Mouse (Mus musculus) midbrain, embryonic 16.5 days (tissue): ENCODE measurements at regions not wholly inside any gene's neighbourhood (a gene's known extent, or its start where the extent isn't known, plus 50 kb on each side); places are given as distances from the start of the nearest gene placed in this dataset.
"Not testable (repeated sequence)": the region's sequence is repeated elsewhere in the genome, so short reads cannot be mapped to it uniquely, and the experiment has no call there.

ENCODE experiments used
- ATAC-seq: fragments of 200-750 bp; cut with Nextera tagmentation; 2 replicates; pipeline ENCODE4 v1.8.0; 2017; ENCODE audit warnings: moderate TSS enrichment
- H3K27ac ChIP-seq: fragments of 300-500 bp; sonication (generic); 2 replicates; pipeline ENCODE4 v1.5.1; 2014; ENCODE audit warnings: mild to moderate bottlenecking, low read length, mixed read lengths
- H3K27me3 ChIP-seq: fragments of 300-500 bp; sonication (generic); 2 replicates; pipeline ENCODE4 v1.6.1; 2014; ENCODE audit warnings: low read depth, low read length, mixed read lengths; ENCODE audit not compliant: control insufficient read depth, insufficient read depth
- H3K36me3 ChIP-seq: fragments of 300-500 bp; sonication (generic); 2 replicates; pipeline ENCODE4 v1.6.1; 2014; ENCODE audit warnings: mild to moderate bottlenecking, low read length, moderate library complexity, mixed read lengths; ENCODE audit not compliant: control insufficient read depth, insufficient read depth
- H3K4me1 ChIP-seq: fragments of 300-500 bp; sonication (generic); 2 replicates; pipeline ENCODE4 v1.6.1; 2014; ENCODE audit warnings: mild to moderate bottlenecking, low read length, mixed read lengths; ENCODE audit not compliant: control insufficient read depth, insufficient read depth
- H3K4me2 ChIP-seq: fragments of 300-500 bp; sonication (generic); 2 replicates; pipeline ENCODE4 v1.6.1; 2014; ENCODE audit warnings: mild to moderate bottlenecking, low read length, mixed read lengths
- H3K4me3 ChIP-seq: fragments of 300-500 bp; sonication (generic); 2 replicates; pipeline ENCODE4 v1.5.1; 2014; ENCODE audit warnings: low read depth, mild to moderate bottlenecking, low read length, moderate library complexity, mixed read lengths
- H3K9ac ChIP-seq: fragments of 300-500 bp; sonication (generic); 2 replicates; pipeline ENCODE4 v1.6.1; 2014; ENCODE audit warnings: low read depth, low read length, mixed read lengths
- H3K9me3 ChIP-seq: fragments of 300-500 bp; sonication (generic); replicated peaks from 2 replicates; pipeline ENCODE4 v1.6.1; 2014; ENCODE audit warnings: mild to moderate bottlenecking, low read length, mixed read lengths; ENCODE audit not compliant: control insufficient read depth, poor library complexity, severe bottlenecking
- WGBS: fragments of 180-500 bp; shearing (Covaris S2); extraction: QIAGEN DNeasy Blood & Tissue Kit; methylation state at CpG from one replicate; pipeline ENCODE4 v1.1.7; 2014; 5-methylcytosine and 5-hydroxymethylcytosine counted together

DNA sequence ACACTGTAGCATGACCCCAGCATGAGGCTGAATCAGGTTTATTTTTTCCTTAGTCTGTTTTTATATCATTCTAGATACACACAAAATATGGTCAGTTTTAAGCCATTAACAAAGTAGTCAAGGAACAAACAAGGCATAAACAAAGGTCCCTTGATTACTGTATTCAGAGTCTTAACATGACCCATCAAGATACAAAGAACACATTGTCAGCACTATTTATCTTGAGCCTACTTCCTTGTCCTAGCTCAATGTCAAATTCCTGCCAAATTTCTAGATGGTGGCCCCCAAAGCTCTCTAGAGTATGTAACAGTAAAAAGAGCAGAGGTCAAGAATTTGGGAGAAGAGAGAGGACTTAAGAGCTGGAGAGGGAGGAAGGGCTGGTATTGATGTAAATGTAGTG lies 79.9 kb upstream of the Thpo start:
- H3K4me3 ChIP-seq: no peak overlapping the region
- H3K9ac ChIP-seq: no peak overlapping the region
- no peak overlapping the region for H3K27ac ChIP-seq
- H3K4me1 ChIP-seq: peaks cover 5% of the 10 kb centered on the region
- ATAC-seq: no peak
- H3K36me3 ChIP-seq: no peaks in the 10 kb centered on the region
- H3K9me3 ChIP-seq: no peaks in the 10 kb centered on the region
- no peak overlapping the region for H3K4me2 ChIP-seq
- no peaks in the 10 kb centered on the region for H3K27me3 ChIP-seq

DNA sequence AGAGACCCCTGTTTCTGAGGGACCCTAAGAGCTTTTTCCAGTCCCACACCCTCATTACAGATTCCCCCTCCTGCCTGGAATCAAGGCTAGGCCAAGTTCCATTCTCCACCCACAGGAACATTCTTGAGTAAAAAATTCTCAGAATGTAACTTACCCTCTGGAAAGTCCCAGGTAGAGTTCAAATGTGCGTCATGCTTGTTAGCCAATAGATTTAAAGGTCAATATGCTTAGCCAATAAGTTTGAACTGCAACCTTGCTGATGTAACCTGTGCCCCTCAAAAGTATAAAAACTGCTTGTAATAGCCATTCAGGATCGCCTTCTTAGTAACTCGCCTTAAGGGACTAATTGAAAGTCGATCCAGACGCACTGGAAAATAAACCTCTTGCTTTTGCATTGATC lies 77.7 kb upstream of the Thpo start:
- H3K9ac ChIP-seq, ATAC-seq, H3K27me3 ChIP-seq, H3K36me3 ChIP-seq, H3K4me1 ChIP-seq, H3K4me2 ChIP-seq, H3K9me3 ChIP-seq, H3K27ac ChIP-seq, H3K4me3 ChIP-seq: not testable (repeated sequence)
- 78% methylated on average over 5 of the region's 5 CpGs for WGBS

DNA sequence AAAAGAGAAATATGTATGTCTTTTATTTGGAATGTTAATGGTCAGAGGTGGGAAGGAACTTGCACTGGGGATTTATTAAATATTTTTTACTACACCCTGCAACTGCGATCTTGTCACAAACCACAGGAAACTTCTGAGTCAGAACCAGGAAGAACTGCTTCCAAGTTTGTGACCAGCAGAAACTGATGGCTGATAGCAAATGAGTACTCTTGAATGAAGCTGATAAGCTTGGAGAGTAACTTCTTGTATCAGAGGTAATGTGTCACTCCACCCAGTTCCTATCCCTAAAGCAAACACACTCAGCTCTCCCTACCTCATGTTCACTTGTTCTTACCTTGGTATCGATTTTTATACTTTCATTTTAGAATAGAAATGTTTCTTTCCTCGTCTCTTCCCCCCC lies 76.0 kb upstream of the Thpo start:
- ATAC-seq: no peak
- Histone ChIP-seq H3K4me2 (no peak overlapping the region), H3K27me3 (no peaks in the 10 kb centered on the region), H3K9ac (no peak overlapping the region), H3K4me1 (no peaks in the 10 kb centered on the region), H3K9me3 (no peaks in the 10 kb centered on the region), H3K27ac (no peak overlapping the region), H3K4me3 (no peak overlapping the region), H3K36me3 (no peaks in the 10 kb centered on the region)
- WGBS: 81% methylated on average over 3 of the region's 3 CpGs

DNA sequence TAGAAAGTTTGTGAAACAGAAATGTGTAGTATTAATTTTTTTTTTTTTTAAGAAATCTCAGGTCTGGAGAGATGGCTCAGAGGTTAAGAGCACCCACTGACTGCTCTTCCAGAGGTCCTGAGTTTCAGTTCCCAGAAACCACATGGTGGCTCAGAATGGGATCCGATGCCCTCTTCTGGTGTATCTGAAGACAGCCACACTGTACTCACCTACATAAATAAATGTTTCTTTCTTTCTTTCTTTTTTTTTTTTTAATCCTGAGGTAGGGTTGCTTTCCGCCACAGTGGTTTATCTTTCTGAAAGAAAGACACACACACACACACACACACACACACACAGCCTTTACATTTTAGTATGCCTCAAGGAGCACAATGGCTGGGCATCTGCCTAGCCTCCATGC lies 74.0 kb upstream of the Thpo start:
- 90% methylated on average over 2 of the region's 2 CpGs for WGBS
- no peaks in the 10 kb centered on the region for H3K36me3 ChIP-seq
- H3K9ac ChIP-seq: no peak overlapping the region
- ATAC-seq: no peak
- H3K4me1 ChIP-seq: peaks cover 7% of the 10 kb centered on the region
- no peak overlapping the region for H3K4me2 ChIP-seq
- H3K4me3 ChIP-seq: no peak overlapping the region
- no peaks in the 10 kb centered on the region for H3K9me3 ChIP-seq
- H3K27me3 ChIP-seq: no peaks in the 10 kb centered on the region
- H3K27ac ChIP-seq: no peak overlapping the region

DNA sequence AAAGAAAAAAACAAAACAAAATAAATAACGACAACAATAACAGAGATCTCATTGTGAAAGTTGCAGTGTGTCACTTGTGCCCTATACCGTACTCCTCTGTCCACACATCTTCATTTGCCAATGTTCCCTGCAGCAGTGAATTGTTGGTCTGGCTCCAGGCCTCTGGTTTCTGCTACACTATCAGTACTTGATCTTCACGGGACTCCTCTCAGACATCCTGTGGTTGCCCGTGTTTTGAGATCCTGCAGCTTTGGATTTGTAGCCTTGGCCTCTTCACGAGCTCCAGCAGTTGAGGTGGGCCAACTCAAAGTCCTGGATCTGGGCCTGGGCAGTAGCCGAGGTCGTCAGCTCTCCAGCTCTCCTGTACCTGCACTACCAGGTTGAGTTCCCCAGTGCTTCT lies 72.4 kb upstream of the Thpo start:
- Histone ChIP-seq H3K4me1 (peaks cover 7% of the 10 kb centered on the region), H3K9ac (no peak overlapping the region), H3K9me3 (no peaks in the 10 kb centered on the region), H3K36me3 (no peaks in the 10 kb centered on the region), H3K4me2 (no peak overlapping the region), H3K27ac (no peak overlapping the region), H3K27me3 (no peaks in the 10 kb centered on the region), H3K4me3 (no peak overlapping the region)
- ATAC-seq: no peak
- WGBS: 90% methylated on average over 7 of the region's 7 CpGs

DNA sequence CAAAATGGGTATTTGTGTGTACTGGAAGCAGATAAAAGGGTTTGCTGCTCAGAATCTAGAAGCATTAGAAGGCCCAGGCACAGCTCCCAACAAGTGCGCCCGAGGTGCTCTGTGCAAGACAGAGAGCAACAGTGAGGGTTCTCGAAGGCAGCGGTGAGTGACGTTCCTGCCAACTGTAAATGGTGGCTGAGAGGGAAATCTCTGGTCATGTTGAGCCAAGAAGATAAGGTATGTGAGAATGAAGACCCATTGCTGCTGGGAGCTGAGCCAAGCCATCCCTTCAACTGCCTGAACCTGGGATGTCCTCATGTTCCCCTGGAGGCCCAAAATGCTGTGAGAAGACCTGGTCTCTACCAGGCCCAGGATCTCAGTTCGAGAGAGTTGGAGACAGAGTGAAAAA lies 71.5 kb upstream of the Thpo start:
- H3K36me3 ChIP-seq: no peaks in the 10 kb centered on the region
- H3K9ac ChIP-seq: no peak overlapping the region
- H3K27ac ChIP-seq: no peak overlapping the region
- ATAC-seq: no peak
- no peaks in the 10 kb centered on the region for H3K9me3 ChIP-seq
- H3K4me3 ChIP-seq: no peak overlapping the region
- H3K4me1 ChIP-seq: peaks cover 7% of the 10 kb centered on the region
- 91% methylated on average over 6 of the region's 6 CpGs for WGBS
- H3K4me2 ChIP-seq: no peak overlapping the region
- no peaks in the 10 kb centered on the region for H3K27me3 ChIP-seq

DNA sequence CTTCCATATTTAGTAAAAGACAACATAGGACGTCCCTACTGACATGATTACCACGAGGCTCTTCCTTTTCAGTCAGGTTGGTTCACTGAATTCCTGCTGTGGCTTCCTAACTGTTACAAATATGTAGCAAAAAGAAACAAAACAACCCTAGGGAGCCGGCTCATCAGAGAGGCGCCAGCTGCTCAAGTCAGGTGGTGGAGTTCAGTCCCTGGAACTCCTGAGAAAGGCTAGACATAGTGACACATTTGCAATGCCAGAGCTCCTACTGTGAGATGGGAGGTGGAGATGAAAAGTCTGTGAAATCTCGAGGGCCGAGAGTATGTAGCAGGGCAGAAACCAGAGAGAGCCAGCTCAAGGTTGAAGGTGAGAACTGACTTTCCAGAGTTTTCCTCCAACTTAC lies 70.8 kb upstream of the Thpo start:
- ATAC-seq: peak; percentile 7; the same call in 1 of the 2 replicates
- H3K4me1 ChIP-seq: peaks cover 7% of the 10 kb centered on the region
- H3K27ac ChIP-seq: no peak overlapping the region
- peak overlapping the region; percentile 37 for H3K4me3 ChIP-seq
- no peaks in the 10 kb centered on the region for H3K27me3 ChIP-seq
- H3K9ac ChIP-seq: peak overlapping the region; percentile 56; the same call in 1 of the 2 replicates
- WGBS: 5% methylated on average over 6 of the region's 6 CpGs
- no peaks in the 10 kb centered on the region for H3K36me3 ChIP-seq
- H3K9me3 ChIP-seq: no peaks in the 10 kb centered on the region
- H3K4me2 ChIP-seq: peak overlapping the region; percentile 71

DNA sequence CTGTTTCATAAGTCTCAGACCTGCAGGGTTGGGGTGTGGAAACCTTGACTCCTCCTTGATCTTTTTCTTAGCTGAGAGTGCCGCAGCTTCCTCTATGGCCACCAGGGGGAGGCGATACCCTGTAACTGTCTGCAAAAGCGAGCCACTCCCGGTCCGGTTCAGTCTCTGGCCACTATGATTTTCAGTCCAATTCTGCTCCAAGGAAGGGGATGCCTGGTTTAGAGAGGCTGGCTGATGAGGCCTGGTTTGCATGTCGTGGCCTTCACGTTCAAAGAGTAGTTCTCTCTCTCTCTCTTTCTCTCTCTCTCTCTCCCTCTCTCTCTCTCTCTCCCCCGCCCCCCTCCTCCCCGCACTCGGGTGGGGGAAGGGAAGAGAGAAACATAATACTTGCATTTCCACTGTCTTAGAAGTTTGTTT lies 70.3 kb upstream of the Thpo start:
- Histone ChIP-seq H3K36me3 (no peaks in the 10 kb centered on the region), H3K4me2 (peak overlapping the region; percentile 71), H3K4me3 (peak overlapping the region; percentile 37), H3K27me3 (no peaks in the 10 kb centered on the region), H3K4me1 (peaks cover 7% of the 10 kb centered on the region), H3K9me3 (no peaks in the 10 kb centered on the region), H3K9ac (peak overlapping the region; percentile 56), H3K27ac (no peak overlapping the region)
- peak; percentile 86 for ATAC-seq
- WGBS: 3% methylated on average over 9 of the region's 10 CpGs

DNA sequence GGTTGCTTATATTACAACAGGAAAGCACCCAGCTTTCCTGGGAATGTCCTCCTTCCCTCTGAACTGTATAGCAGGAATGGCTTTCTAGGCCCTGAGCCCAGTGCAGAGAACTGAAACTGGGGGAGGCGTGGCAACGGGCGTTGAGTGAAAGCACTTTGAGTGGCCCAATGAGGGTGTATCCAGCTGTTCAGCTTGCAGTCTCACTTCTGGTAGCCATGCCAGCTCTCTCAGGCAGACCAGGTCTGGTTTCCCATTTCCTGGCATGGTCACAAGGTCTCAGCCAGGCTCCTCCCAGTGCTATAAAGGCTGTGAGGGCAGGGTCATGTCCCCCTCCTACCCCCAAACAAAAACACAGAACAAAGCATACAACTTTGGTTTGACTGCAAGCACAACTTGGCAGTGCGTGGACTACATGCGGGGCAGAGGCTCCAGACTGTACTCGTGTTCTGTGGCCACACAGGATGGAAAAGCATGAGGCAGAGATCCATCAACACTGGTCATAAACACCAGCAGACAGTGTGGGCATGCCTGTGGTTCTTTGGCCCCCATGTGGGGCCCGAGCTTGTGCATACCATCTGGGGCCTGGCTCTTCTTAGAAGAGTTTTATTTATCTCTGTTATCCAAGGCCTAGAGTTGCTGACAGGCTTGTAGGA lies 69.1 kb upstream of the Thpo start:
- H3K4me1 ChIP-seq: peaks cover 7% of the 10 kb centered on the region
- no peak overlapping the region for H3K27ac ChIP-seq
- no peaks in the 10 kb centered on the region for H3K9me3 ChIP-seq
- H3K4me3 ChIP-seq: no peak overlapping the region
- no peaks in the 10 kb centered on the region for H3K27me3 ChIP-seq
- whole genome bisulfite sequencing: 78% methylated on average over 7 of the region's 7 CpGs
- no peaks in the 10 kb centered on the region for H3K36me3 ChIP-seq
- no peak overlapping the region for H3K9ac ChIP-seq
- H3K4me2 ChIP-seq: no peak overlapping the region
- ATAC-seq: no peak
